Mouse (Mus musculus) thymus, postnatal 25 days (tissue): ENCODE results near the gene Golgb1.

ENCODE experiments used
- DNase-seq: peaks from one replicate; pipeline ENCODE4 v3.0.0; 2022

The Golgb1 gene

GRCm38 (mm10) chr16:36946459-36947159 is 71.7 kb downstream of the Golgb1 start:
- DNase-seq = no peak

- no peak for DNase-seq
Measured at GRCm38 (mm10) chr16:36947646-36948197, 72.8 kb downstream of the Golgb1 start.

GRCm38 (mm10) chr16:36949614-36950336 is 74.8 kb downstream of the Golgb1 start:
- DNase-seq = no peak

GRCm38 (mm10) chr16:36951029-36951428 is 76.1 kb downstream of the Golgb1 start:
- no peak for DNase-seq

- DNase-seq = no peak
Measured at GRCm38 (mm10) chr16:36955106-36955505, 80.2 kb downstream of the Golgb1 start.

- DNase-seq = no peak
Measured at GRCm38 (mm10) chr16:36963415-36963814, 88.5 kb downstream of the Golgb1 start.

GRCm38 (mm10) chr16:36979127-36979526 is 104.2 kb downstream of the Golgb1 start:
- no peak for DNase-seq
